Mouse (Mus musculus): Measurements from ENCODE around the gene Adgrg1. TPM values are rescaled to one million over a fixed set of nuclear protein-coding genes. Genes with fewer than 3 reads are reported as not detected.

Adgrg1 gene
- polyA plus RNA-seq, 1 experiment from 2014 or later = 42.4 TPM

DNA sequence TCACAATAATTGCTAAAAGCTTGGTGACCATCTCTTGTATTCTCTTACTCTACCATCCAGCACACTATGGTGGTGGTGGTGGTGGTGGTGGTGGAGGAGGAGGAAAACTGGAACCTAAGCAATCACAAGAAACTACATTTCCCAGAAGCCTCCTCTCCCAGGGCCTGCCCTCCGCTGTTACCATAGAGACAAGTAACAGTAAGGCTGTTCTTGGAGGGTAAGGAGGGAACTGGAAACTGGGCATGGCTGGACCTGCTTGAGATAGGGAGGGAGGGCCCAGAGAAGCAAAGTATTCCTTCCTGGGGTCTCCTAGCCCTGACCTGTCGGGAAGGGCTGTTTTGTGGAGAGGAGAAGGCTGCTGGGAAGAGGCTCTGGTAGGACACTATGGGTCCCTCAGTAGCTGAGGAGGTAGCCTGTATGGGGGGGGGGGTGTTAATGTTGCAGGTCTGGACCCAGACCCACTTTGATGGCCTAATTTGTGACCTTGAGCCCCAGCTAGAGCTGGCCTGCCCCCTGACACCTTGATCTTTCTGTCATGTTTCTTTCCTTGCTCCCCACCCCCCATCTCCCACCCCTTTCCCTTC, 80.5 kb downstream of the Adgrg1 start, which contains the start of gene Drc7:
Drc7 (plus strand) TSS at position 177 of the 584 bp plus-strand sequence.
- Histone ChIP-seq H3K27me3 (ENCODE audit: control insufficient read depth, insufficient read depth, low read length) (no peaks in the 10 kb centered on the region), H3K4me3 (ENCODE audit: low read depth, low read length) (no peak within 1 kb of the TSS), H3K4me2 (replicated peaks; ENCODE audit: low read depth) (no peak within 1 kb of the TSS), H3K27ac (replicated peaks) (no peak within 1 kb of the TSS), H3K4me1 (replicated peaks; ENCODE audit: control insufficient read depth, insufficient read depth) (no peaks in the 10 kb centered on the region), H3K9me3 (ENCODE audit: control insufficient read depth, low read length) (no peaks in the 10 kb centered on the region), H3K36me3 (ENCODE audit: control insufficient read depth, insufficient read depth, low read length) (no peaks in the 10 kb centered on the region), H3K9ac (ENCODE audit: low read length) (no peak within 1 kb of the TSS)
- TF ChIP-seq EP300 (optimal IDR thresholded peaks at IDR 0.05) = no peak
- no peak for TF ChIP-seq CTCF (IDR thresholded peaks at IDR 0.05; ENCODE audit: low read depth)
- ATAC-seq (ENCODE audit: low FRiP score, low TSS enrichment) = 0 out of 2 replicates have a peak, but pooled peaks have one; percentile 62
- WGBS = 27% methylated on average over 2 of the region's 2 CpGs
- DNase-seq (ENCODE audit: low spot score) = peak; percentile 21

DNA sequence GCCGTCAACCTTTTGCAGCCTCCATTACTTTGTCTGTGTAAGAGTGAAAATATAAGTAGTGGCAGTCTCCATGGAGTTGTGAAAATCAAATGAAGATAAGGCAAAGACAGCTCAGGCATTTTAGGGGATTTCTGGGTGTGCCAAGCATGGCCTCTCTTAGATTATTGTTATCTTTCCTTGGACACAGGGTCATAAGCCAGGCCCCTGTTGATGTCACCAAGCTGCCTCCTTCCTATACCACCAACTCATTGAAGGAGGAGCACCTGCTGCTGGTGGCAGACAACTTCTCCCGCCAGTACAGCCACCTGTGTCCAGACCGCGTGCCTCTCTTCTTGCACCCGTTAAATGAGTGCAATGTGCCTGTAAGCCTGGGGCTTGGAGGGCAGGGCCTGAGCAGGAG, 81.9 kb downstream of the Adgrg1 start:
- no peaks in the 10 kb centered on the region for H3K9me3 ChIP-seq (ENCODE audit: control insufficient read depth, low read length)
- H3K9ac ChIP-seq (ENCODE audit: low read length) = no peak overlapping the region
- no peak overlapping the region for H3K4me2 ChIP-seq (replicated peaks; ENCODE audit: low read depth)
- no peaks in the 10 kb centered on the region for H3K4me1 ChIP-seq (replicated peaks; ENCODE audit: control insufficient read depth, insufficient read depth)
- H3K27me3 ChIP-seq (ENCODE audit: control insufficient read depth, insufficient read depth, low read length) = no peaks in the 10 kb centered on the region
- DNase-seq (ENCODE audit: low spot score) = no peak
- 78% methylated on average over 5 of the region's 5 CpGs for WGBS
- H3K36me3 ChIP-seq (ENCODE audit: control insufficient read depth, insufficient read depth, low read length) = no peaks in the 10 kb centered on the region
- TF ChIP-seq EP300 (optimal IDR thresholded peaks at IDR 0.05) (no peak), CTCF (IDR thresholded peaks at IDR 0.05; ENCODE audit: low read depth) (no peak)
- ATAC-seq (ENCODE audit: low FRiP score, low TSS enrichment) = no peak
- no peak overlapping the region for H3K4me3 ChIP-seq (ENCODE audit: low read depth, low read length)
- no peak overlapping the region for H3K27ac ChIP-seq (replicated peaks)

DNA sequence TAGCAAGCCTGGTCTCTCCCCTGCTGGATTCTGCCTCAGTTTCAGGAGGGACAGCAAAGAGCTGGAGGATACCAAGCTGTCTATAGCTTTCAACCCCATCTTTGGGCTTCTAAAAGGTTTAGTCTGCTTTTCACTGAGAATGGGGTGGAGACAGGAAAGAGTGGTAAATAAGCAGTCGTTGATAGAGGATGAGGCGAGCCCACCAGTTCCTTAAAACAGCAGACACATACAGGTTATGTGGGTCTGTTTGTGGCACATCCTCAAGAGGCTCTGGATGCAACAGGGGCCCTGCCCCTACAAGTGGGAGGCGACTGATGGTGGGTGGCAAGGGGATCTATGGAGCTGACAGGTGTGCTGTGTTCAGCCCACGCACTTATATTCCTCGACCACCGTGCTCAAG, 84.1 kb downstream of the Adgrg1 start:
- H3K36me3 ChIP-seq (ENCODE audit: control insufficient read depth, insufficient read depth, low read length) = no peaks in the 10 kb centered on the region
- ATAC-seq (ENCODE audit: low FRiP score, low TSS enrichment) (0 out of 2 replicates have a peak, but pooled peaks have one; percentile 14), DNase-seq (ENCODE audit: low spot score) (no peak)
- no peak overlapping the region for H3K4me3 ChIP-seq (ENCODE audit: low read depth, low read length)
- no peaks in the 10 kb centered on the region for H3K4me1 ChIP-seq (replicated peaks; ENCODE audit: control insufficient read depth, insufficient read depth)
- no peaks in the 10 kb centered on the region for H3K9me3 ChIP-seq (ENCODE audit: control insufficient read depth, low read length)
- H3K4me2 ChIP-seq (replicated peaks; ENCODE audit: low read depth) = no peak overlapping the region
- WGBS = 76% methylated on average over 6 of the region's 6 CpGs
- no peaks in the 10 kb centered on the region for H3K27me3 ChIP-seq (ENCODE audit: control insufficient read depth, insufficient read depth, low read length)
- TF ChIP-seq EP300 (optimal IDR thresholded peaks at IDR 0.05) (no peak), CTCF (IDR thresholded peaks at IDR 0.05; ENCODE audit: low read depth) (no peak)
- no peak overlapping the region for H3K9ac ChIP-seq (ENCODE audit: low read length)
- H3K27ac ChIP-seq (replicated peaks) = no peak overlapping the region

DNA sequence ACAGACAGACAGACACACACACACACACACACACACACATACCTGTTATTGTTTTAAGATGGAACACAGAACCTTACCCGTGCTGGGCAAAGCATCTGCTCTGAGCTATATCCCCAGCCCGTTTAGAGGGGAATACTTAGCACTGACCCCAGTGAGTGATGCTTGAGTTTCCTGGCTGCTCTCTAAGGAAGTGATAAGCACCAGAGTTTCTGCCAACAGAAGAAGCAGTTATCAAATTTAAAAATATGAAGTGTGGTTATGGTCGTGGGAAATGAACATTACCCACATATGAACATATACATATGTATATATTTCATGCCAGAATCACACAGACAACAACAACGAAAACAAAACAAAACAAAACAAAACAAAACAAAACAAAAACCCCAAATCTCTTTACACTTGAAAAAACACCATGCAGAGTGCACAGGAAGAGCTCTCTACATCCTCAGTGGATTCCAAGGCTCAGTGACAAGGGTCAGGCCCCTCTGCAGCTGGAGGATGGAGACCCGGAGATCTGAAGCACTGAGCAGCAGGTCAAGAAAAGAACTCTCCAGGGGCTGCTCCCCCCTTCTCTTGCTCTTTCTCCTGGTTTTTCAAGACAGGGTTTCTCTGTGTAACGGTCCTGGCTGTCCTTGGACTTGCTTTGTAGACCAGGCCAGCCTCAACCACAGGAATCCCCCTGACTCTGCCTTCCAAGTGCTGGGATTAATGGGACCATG, 85.4 kb downstream of the Adgrg1 start:
- H3K36me3 ChIP-seq (ENCODE audit: control insufficient read depth, insufficient read depth, low read length) = no peaks in the 10 kb centered on the region
- no peaks in the 10 kb centered on the region for H3K4me1 ChIP-seq (replicated peaks; ENCODE audit: control insufficient read depth, insufficient read depth)
- H3K9ac ChIP-seq (ENCODE audit: low read length) = no peak overlapping the region
- no peak overlapping the region for H3K4me3 ChIP-seq (ENCODE audit: low read depth, low read length)
- TF ChIP-seq EP300 (optimal IDR thresholded peaks at IDR 0.05) (no peak), CTCF (IDR thresholded peaks at IDR 0.05; ENCODE audit: low read depth) (no peak)
- no peaks in the 10 kb centered on the region for H3K9me3 ChIP-seq (ENCODE audit: control insufficient read depth, low read length)
- ATAC-seq (ENCODE audit: low FRiP score, low TSS enrichment) (no peak), DNase-seq (ENCODE audit: low spot score) (no peak)
- H3K4me2 ChIP-seq (replicated peaks; ENCODE audit: low read depth) = no peak overlapping the region
- H3K27ac ChIP-seq (replicated peaks) = no peak overlapping the region
- 57% methylated on average over 6 of the region's 6 CpGs for WGBS
- no peaks in the 10 kb centered on the region for H3K27me3 ChIP-seq (ENCODE audit: control insufficient read depth, insufficient read depth, low read length)

Other genes starting within 250 kb of the Adgrg1 start
- gene Ccl22, start 229.2 kb upstream of the Adgrg1 start, polyA plus RNA-seq (2015; fragmentation: Nextera tagmentation; extraction: Ambion mirVana) = 0.06 TPM in 1 of 2 replicates, not detected in the other
- 18.0 and 21.9 TPM in 2 replicates for gene Cx3cl1, start 202.7 kb upstream of the Adgrg1 start, polyA plus RNA-seq (2015; fragmentation: Nextera tagmentation; extraction: Ambion mirVana)
- gene Ccl17, start 164.3 kb upstream of the Adgrg1 start, polyA plus RNA-seq (2015; fragmentation: Nextera tagmentation; extraction: Ambion mirVana) = 0.42 and 0.55 TPM in 2 replicates
- 62.3 and 66.7 TPM in 2 replicates for gene Coq9, start 136.4 kb upstream of the Adgrg1 start, polyA plus RNA-seq (2015; fragmentation: Nextera tagmentation; extraction: Ambion mirVana)
- 58.8 and 61.7 TPM in 2 replicates for gene Ciapin1, start 136.4 kb upstream of the Adgrg1 start, polyA plus RNA-seq (2015; fragmentation: Nextera tagmentation; extraction: Ambion mirVana)
- 70.4 and 72.7 TPM in 2 replicates for gene Polr2c, start 117.3 kb upstream of the Adgrg1 start, polyA plus RNA-seq (2015; fragmentation: Nextera tagmentation; extraction: Ambion mirVana)
- gene Dok4, start 98.4 kb upstream of the Adgrg1 start, polyA plus RNA-seq (2015; fragmentation: Nextera tagmentation; extraction: Ambion mirVana) = 19.3 and 20.5 TPM in 2 replicates
- gene Ccdc102a, start 56.7 kb upstream of the Adgrg1 start, polyA plus RNA-seq (2015; fragmentation: Nextera tagmentation; extraction: Ambion mirVana) = 12.0 and 12.7 TPM in 2 replicates
- gene Adgrg5, start 51.1 kb upstream of the Adgrg1 start, polyA plus RNA-seq (2015; fragmentation: Nextera tagmentation; extraction: Ambion mirVana) = 0.15 and 0.27 TPM in 2 replicates
- 0.61 and 0.92 TPM in 2 replicates for gene Adgrg3, start 42.9 kb downstream of the Adgrg1 start, polyA plus RNA-seq (2015; fragmentation: Nextera tagmentation; extraction: Ambion mirVana)
- gene Drc7, start 80.4 kb downstream of the Adgrg1 start, polyA plus RNA-seq (2015; fragmentation: Nextera tagmentation; extraction: Ambion mirVana) = 0.04 TPM in 1 of 2 replicates, not detected in the other
- gene Katnb1, start 106.4 kb downstream of the Adgrg1 start, polyA plus RNA-seq (2015; fragmentation: Nextera tagmentation; extraction: Ambion mirVana) = 11.6 and 12.4 TPM in 2 replicates
- 14.1 and 14.2 TPM in 2 replicates for gene Kifc3, start 228.1 kb downstream of the Adgrg1 start, polyA plus RNA-seq (2015; fragmentation: Nextera tagmentation; extraction: Ambion mirVana)